Mouse (Mus musculus) right cerebral cortex, postnatal 10 days (tissue): ENCODE data around the gene Cdc42ep1.
A peak's percentile ranks its signal among the peaks of the same experiment; 100 is the strongest.

ENCODE experiments used
- DNase-seq, 2 experiments: peaks; one replicate each; pipeline ENCODE4 v3.0.0; 2021; ENCODE audit warnings: low spot score in 2 of 2

Cdc42ep1 gene

GRCm38 (mm10) chr15:78877810-78878390, 35.5 kb downstream of the Cdc42ep1 start:
- peak in 1 of 2 experiments; percentile 39 for DNase-seq

DNA sequence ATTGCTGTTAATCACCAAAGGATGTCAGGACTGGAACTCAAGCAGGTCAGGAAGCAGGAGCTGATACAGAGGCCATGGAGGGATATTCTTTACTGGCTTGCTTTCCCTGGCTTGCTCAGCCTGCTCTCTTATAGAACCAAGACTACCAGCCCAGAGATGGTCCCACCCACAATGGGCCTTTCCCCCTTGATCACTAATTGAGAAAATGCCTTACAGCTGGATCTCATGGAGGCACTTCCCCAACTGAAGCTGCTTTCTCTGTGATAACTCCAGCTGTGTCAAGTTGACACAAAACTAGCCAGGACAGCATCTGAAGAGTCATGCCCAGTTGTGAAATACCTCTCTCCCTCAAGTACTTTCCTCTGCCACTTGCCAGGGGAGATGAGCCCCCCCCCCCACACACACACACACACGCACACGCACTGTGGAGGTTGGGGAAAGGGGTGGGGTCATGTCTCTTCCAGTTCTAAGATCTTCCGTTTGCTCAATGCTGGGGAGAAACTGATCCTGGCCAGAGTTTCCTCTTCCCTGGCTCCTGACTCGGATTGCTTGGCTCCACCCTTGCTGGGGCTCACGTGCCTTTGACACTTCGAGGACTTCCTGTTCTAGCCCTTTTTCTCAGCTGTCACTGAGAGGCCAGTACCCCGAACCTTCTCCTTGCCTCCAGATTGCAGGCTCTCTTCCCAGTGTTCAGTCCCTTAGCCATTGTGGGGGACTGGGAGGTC, 36.5 kb downstream of the Cdc42ep1 start:
- DNase-seq: peak in 1 of 2 experiments; percentile 24

GRCm38 (mm10) chr15:78880432-78880831, 38.0 kb downstream of the Cdc42ep1 start:
- no peak for DNase-seq

GRCm38 (mm10) chr15:78881828-78882227, 39.4 kb downstream of the Cdc42ep1 start:
- DNase-seq: no peak

DNA sequence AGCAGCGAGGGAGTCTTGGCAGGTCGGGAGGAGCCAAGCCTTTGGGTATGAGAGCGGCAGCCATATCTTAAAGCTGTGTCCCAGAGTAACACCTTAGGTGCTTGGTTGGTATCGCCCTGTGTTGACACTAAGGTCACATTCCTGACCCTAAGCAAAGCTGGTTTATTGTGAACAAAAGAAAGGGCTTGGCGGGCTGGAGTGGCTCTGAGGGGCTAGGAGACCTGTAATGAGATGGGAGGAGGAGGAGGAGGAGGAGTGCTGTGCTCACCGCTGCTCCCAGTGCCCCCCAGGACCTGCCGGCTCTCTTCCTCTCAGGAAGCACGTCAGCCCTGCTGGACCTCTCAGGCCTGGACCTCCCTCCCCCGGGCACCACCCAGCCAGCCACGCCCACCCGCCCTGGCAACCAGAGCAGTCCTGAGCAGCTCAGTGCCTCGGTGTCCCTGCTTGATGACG, 47.0 kb downstream of the Cdc42ep1 start:
- DNase-seq: no peak

DNA sequence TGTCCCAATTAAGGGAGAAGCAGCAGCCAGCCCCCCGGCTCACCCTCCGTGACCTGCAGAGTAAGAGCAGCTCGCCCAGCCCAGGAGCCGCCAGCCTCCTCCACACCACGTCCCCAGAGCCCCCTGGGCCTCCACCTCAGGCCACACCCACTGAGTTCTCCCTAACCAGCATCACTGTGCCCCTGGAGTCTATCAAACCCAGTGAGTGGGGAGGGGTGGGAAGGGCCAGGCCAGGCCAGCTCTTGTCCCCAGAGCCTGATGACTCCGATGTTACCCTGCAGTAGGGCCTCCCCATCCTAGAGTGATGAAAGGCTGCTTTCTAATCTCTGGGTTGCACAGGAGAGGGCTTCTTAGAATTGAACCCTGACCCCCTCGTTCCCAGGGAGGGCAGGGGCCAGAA, 50.0 kb downstream of the Cdc42ep1 start:
- DNase-seq: no peak

DNA sequence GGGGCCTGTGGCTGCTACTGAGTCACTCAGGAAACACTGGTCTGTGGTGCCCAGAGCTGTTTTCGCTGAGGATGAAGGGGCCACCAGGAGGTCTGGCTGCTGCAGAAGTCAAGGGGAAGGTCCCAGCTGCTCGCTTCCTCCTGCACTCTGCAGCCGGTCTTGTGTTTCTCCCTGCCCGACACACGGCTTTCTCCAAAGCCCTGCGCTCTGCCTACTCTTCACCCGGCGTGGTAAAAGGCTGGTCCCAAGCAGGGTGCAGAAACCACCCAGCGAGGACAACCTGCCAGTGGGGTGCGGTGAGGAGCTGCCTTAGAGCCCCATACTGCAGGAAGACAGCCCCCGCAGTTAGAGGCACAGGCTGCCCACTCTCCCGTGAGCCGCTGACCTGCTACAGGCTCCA, 52.3 kb downstream of the Cdc42ep1 start:
- no peak for DNase-seq

DNA sequence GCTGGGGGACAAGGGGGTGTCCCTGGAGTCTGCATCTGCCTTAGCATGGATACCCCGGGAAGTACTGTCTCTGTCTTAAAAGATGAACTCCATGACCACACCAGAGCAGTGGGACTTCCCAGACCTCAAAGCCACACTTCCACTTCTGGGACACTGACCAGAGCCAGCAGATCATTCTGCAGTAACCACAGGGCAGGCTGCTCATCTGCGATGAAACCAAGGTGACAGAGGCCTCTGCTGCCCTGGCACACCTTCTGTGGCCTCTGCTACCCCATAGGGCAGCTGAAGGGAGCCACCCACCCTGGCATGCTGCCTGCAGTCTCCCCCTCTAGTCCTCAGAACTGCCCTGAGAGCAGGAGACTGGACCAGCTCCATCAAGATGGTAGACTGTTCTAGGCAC, 53.3 kb downstream of the Cdc42ep1 start:
- no peak for DNase-seq

- no peak for DNase-seq
These were observed 53.7 kb downstream of the Cdc42ep1 start for GRCm38 (mm10) chr15:78896149-78896548.

GRCm38 (mm10) chr15:78897488-78897887, 55.1 kb downstream of the Cdc42ep1 start:
- no peak for DNase-seq

DNA sequence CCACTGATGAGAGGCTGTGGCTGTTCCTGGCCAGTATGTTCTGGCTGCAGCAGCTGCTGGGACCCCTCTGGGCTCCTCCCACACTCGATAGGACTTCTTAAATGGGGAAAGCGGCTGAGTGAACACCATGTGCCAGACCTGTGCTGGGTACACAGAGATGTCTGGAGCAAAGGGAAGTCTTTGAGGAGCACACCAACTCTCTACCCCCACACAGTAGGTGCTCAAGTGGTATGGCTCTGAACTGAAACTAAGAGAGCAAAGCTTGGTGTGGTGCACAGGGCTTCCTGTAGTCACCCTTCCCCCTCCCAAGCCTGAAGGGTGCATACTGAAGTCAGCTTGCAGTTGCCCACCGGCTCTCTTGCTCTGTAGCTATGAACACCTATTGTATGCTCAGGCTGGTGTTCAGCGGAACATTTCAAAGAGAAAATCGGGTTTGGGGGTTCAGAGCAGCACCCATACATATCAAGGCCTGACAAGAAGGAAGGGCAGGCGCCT, 56.1 kb downstream of the Cdc42ep1 start:
- DNase-seq: no peak

GRCm38 (mm10) chr15:78899409-78899739, 57.0 kb downstream of the Cdc42ep1 start, which contains the start of gene Gm49510:
TSS of gene Gm49510 (plus strand) at chr15:78899667.
- no peak for DNase-seq

- peak; percentile 65 to 74 for DNase-seq
These were observed 57.5 kb downstream of the Cdc42ep1 start, which contains the start of gene Sh3bp1 for GRCm38 (mm10) chr15:78899740-78900584. TSS of gene Sh3bp1 (plus strand) at chr15:78899768.
